Mouse (Mus musculus) CH12.LX (cell line): ENCODE measurements around the gene Tsen54. TPM values are rescaled to one million over a fixed set of nuclear protein-coding genes. Genes with fewer than 3 reads are reported as not detected.

Source experiments
- DNase-seq: peaks from one replicate; pipeline ENCODE4 v3.0.0-alpha.2; 2013; ENCODE audit errors: extremely low read depth
- H3K27ac ChIP-seq: 2 replicates; pipeline ENCODE4 v1.5.1; 2012; ENCODE audit warnings: low read depth, mild to moderate bottlenecking, control low read depth, moderate library complexity; ENCODE audit not compliant: insufficient read depth
- H3K27me3 ChIP-seq: replicated peaks from 2 replicates; pipeline ENCODE3; 2012; ENCODE audit warnings: inconsistent platforms
- H3K36me3 ChIP-seq, 2 experiments: replicated peaks in 1 of 2; 2 replicates each; pipeline versions ENCODE3 to v1.6.1; 2012; ENCODE audit warnings: inconsistent platforms in 1 of 2, low read length in 1 of 2, mild to moderate bottlenecking in 1 of 2, mixed read lengths in 1 of 2, moderate library complexity in 1 of 2; ENCODE audit not compliant: control insufficient read depth in 1 of 2, insufficient read depth in 1 of 2
- H3K4me1 ChIP-seq, 2 experiments: 2 replicates each; pipeline ENCODE4 v1.6.1; 2012; ENCODE audit warnings: inconsistent platforms in 1 of 2, moderate library complexity in 1 of 2; ENCODE audit not compliant: insufficient read depth in 2 of 2, control insufficient read depth in 1 of 2
- H3K4me2 ChIP-seq: 2 replicates; pipeline ENCODE4 v1.6.1; 2012; ENCODE audit warnings: low read depth, mild to moderate bottlenecking, control low read depth; ENCODE audit not compliant: poor library complexity, insufficient read depth, severe bottlenecking
- H3K4me3 ChIP-seq, 3 experiments: fragments of 150-350 bp in 1 of 3; sonication (generic) in 1 of 3; replicated peaks in 1 of 3; 2 replicates each; pipeline versions ENCODE3 to v1.5.1; 2011 to 2012; ENCODE audit warnings: low read depth in 2 of 3, low read length in 2 of 3, mild to moderate bottlenecking in 2 of 3, moderate library complexity in 2 of 3, control low read depth in 1 of 3, improper control_type of control experiment in 1 of 3, inconsistent platforms in 1 of 3, mixed read lengths in 1 of 3; ENCODE audit not compliant: poor library complexity in 1 of 3
- H3K79me2 ChIP-seq: replicated peaks from 2 replicates; pipeline ENCODE4 v1.6.1; 2012; ENCODE audit warnings: mild to moderate bottlenecking, moderate library complexity; ENCODE audit not compliant: control insufficient read depth, poor library complexity, insufficient read depth, severe bottlenecking; ENCODE audit errors: extremely low read depth
- H3K9ac ChIP-seq: 2 replicates; pipeline ENCODE4 v1.6.1; 2012; ENCODE audit warnings: low read depth, mild to moderate bottlenecking, control low read depth, moderate library complexity; ENCODE audit not compliant: insufficient read depth
- H3K9me3 ChIP-seq: replicated peaks from 2 replicates; pipeline ENCODE3; 2012; ENCODE audit warnings: low read length, inconsistent platforms, mixed read lengths
- BHLHE40 ChIP-seq: IDR thresholded peaks from 2 replicates; pipeline ENCODE4 v1.6.1; 2011; ENCODE audit warnings: mild to moderate bottlenecking, low read depth, low read length, improper control_type of control experiment
- CTCF ChIP-seq, 2 experiments: IDR thresholded peaks in 1 of 2; conservative IDR thresholded peaks in 1 of 2; 2 replicates each; pipeline ENCODE4 v1.5.1; 2011 to 2012; ENCODE audit warnings: low read depth in 2 of 2, low read length in 2 of 2, improper control_type of control experiment in 1 of 2, inconsistent platforms in 1 of 2, mild to moderate bottlenecking in 1 of 2, moderate library complexity in 1 of 2
- ELF1 ChIP-seq: IDR thresholded peaks from 2 replicates; pipeline ENCODE4 v1.6.1; 2014; ENCODE audit warnings: low read depth, mild to moderate bottlenecking, inconsistent platforms, low read length, improper control_type of control experiment
- GABPA ChIP-seq: IDR thresholded peaks from 2 replicates; pipeline ENCODE4 v1.6.1; 2012; ENCODE audit warnings: low read depth, low read length, improper control_type of control experiment, inconsistent platforms; ENCODE audit not compliant: insufficient replicate concordance
- HCFC1 ChIP-seq: IDR thresholded peaks from 2 replicates; pipeline ENCODE4 v1.6.1; 2012; ENCODE audit warnings: low read depth, mild to moderate bottlenecking, inconsistent platforms, low read length, improper control_type of control experiment
- JUN ChIP-seq: IDR thresholded peaks from 2 replicates; pipeline ENCODE4 v1.6.1; 2011; ENCODE audit warnings: low read depth, mild to moderate bottlenecking, low read length, improper control_type of control experiment, moderate library complexity; ENCODE audit not compliant: insufficient read depth
- JUND ChIP-seq: conservative IDR thresholded peaks from 2 replicates; pipeline ENCODE4 v1.6.1; 2011; ENCODE audit warnings: low read depth, low read length, improper control_type of control experiment
- MAFK ChIP-seq: IDR thresholded peaks from 2 replicates; pipeline ENCODE4 v1.6.1; 2011; ENCODE audit warnings: low read length, improper control_type of control experiment; ENCODE audit not compliant: insufficient replicate concordance
- MAZ ChIP-seq: IDR thresholded peaks from 2 replicates; pipeline ENCODE4 v1.6.1; 2012; ENCODE audit warnings: low read depth, mild to moderate bottlenecking, inconsistent platforms, low read length, improper control_type of control experiment, moderate library complexity
- NELFE ChIP-seq: IDR thresholded peaks from 2 replicates; pipeline ENCODE4 v1.6.1; 2011; ENCODE audit warnings: low read depth, low read length, improper control_type of control experiment
- TBP ChIP-seq: conservative IDR thresholded peaks from 2 replicates; pipeline ENCODE4 v1.6.1; 2011; ENCODE audit warnings: low read depth, low read length, improper control_type of control experiment
- UBTF ChIP-seq: IDR thresholded peaks from 2 replicates; pipeline ENCODE4 v1.6.1; 2012; ENCODE audit warnings: low read depth, mild to moderate bottlenecking, inconsistent platforms, low read length, improper control_type of control experiment, moderate library complexity
- ZC3H11A ChIP-seq: IDR thresholded peaks from 2 replicates; pipeline ENCODE4 v1.6.1; 2012; ENCODE audit warnings: low read depth, mild to moderate bottlenecking, inconsistent platforms, low read length, improper control_type of control experiment
- dilution Hi-C: fragments of 300-500 bp; cut with MboI; formaldehyde crosslinking; loops from 2 replicates; pipeline ENCODE4 v1.14.3; 2020; ENCODE audit warnings: low sequenced_read_pairs; ENCODE audit not compliant: extremely low pct_unique_long_range_greater_than_20kb, extremely low pct_ligation_motif_present
- in situ Hi-C: fragments of 300-500 bp; cut with MboI; formaldehyde crosslinking; loops from 3 replicates; pipeline ENCODE4 v1.14.3; 2019; ENCODE audit warnings: low sequenced_read_pairs, low pct_ligation_motif_present, low pct_unique_long_range_greater_than_20kb, mixed read lengths
- polyA plus RNA-seq: library from polyadenylated mRNA; unstranded; fragments of >175 nt; gene quantifications from 2 replicates; pipeline ENCODE4 v1.2.1, GENCODE M21; 2012; ENCODE audit warnings: low read depth; ENCODE audit not compliant: insufficient read length
- total RNA-seq, 2 experiments: library from RNA; depleted of rRNA; stranded (reverse); fragments of 300-350 nt in 1 of 2; fragments of >200 nt in 1 of 2; gene quantifications; 2 replicates each; pipeline ENCODE4 v1.2.3; 2012 to 2014

Tsen54 gene
- total and polyA plus RNA-seq, 3 experiments, result 45.8 to 71.1 (median 59.4) TPM

DNA sequence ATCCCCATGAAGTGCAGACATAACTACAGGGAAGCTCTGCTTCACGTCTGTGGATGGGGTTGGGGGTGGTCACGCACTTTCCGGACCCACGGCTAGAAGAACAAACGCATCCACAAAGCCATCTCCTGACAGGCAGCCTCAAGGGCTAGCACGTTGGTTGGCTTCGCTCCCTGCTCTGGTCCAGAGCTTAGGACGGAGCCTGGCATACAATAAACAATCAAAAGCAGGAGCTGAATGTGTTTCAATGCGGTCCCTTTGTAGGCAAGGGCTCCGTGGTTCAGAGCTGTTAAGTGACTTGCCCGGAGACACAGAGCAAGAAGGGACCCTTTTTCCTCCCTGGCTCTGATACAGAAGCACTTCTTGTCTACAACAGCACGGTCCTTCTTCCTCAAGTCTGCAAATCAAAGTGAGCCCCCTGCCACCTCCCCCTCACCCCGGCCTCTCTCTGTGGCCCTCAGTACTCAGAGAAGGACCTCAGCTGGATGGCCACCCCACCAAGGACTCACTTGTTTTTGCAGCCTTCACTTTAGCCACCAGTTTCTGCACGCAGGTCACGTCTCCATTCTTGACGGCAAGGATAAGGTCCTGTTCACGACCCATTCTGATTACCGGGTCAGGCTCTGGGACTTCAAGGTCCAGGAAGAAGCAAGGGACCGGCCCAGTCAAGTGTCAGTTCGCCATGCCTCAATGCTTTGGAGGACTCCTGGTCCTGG lies 3.0 kb upstream of the Tsen54 start:
- no peak for DNase-seq
- Histone ChIP-seq H3K9me3 (no peaks in the 10 kb centered on the region), H3K27ac (no peak overlapping the region), H3K4me1 (peaks cover 13 to 51% of the 10 kb centered on the region in 2 experiments), H3K79me2 (0 out of 2 replicates have a peak, but pooled peaks cover 5% of the 10 kb centered on the region)
- in situ Hi-C loops (loop anchor here (5.0 kb wide), 4 partner anchors 94 to 319 kb away; partner anchors contain the start of gene Nt5c), dilution Hi-C loops (no loop called here)
- TF ChIP-seq ELF1, result no peak
- TF ChIP-seq CTCF (conservative IDR thresholded peaks at IDR 0.05 in 1 of 2, IDR thresholded peaks at IDR 0.05 in 1 of 2; ENCODE audit: low read depth in 2 of 2, low read length in 2 of 2), result no peak
- TF ChIP-seq NELFE, result no peak
- TF ChIP-seq ZC3H11A, result no peak
- no peak for TF ChIP-seq JUND
- no peak for TF ChIP-seq GABPA
- TF ChIP-seq, all 38 proteins: peak for 0
- Histone ChIP-seq H3K27me3 (no peaks in the 10 kb centered on the region), H3K36me3 (peaks cover 5 to 64% of the 10 kb centered on the region in 2 experiments), H3K9ac (no peak overlapping the region), H3K4me3 (no peak overlapping the region), H3K4me2 (no peak overlapping the region)

GRCm38 (mm10) chr11:115812095-115812494 lies 2.4 kb upstream of the Tsen54 start:
- Histone ChIP-seq H3K27me3 (no peaks in the 10 kb centered on the region), H3K4me1 (peaks cover 13 to 54% of the 10 kb centered on the region in 2 experiments), H3K9ac (no peak overlapping the region), H3K27ac (no peak overlapping the region), H3K36me3 (peaks cover 8 to 64% of the 10 kb centered on the region in 2 experiments), H3K4me3 (no peak overlapping the region), H3K79me2 (0 out of 2 replicates have a peak, but pooled peaks cover 5% of the 10 kb centered on the region), H3K4me2 (no peak overlapping the region), H3K9me3 (no peaks in the 10 kb centered on the region)
- DNase-seq, result no peak
- TF ChIP-seq TBP (no peak), MAZ (no peak), JUND (no peak), UBTF (no peak), CTCF (conservative IDR thresholded peaks at IDR 0.05 in 1 of 2, IDR thresholded peaks at IDR 0.05 in 1 of 2; ENCODE audit: low read depth in 2 of 2, low read length in 2 of 2) (no peak), BHLHE40 (no peak), MAFK (no peak), JUN (no peak), HCFC1 (no peak)
- dilution Hi-C loops, result no loop called here
- in situ Hi-C loops, result loop anchor here (5.0 kb wide), 4 partner anchors 95 to 320 kb away; partner anchors contain the start of gene Nt5c
